Mouse (Mus musculus) intestine, embryonic 14.5 days (tissue): ENCODE results near the gene Tmem178. TPM values are rescaled to one million over a fixed set of nuclear protein-coding genes. Genes with fewer than 3 reads are reported as not detected.
A peak's percentile ranks its signal among the peaks of the same experiment; 100 is the strongest.

Source experiments
- ATAC-seq: fragments of 200-750 bp; cut with Nextera tagmentation; replicated peaks from 2 replicates; pipeline ENCODE4 v1.8.0; 2017; ENCODE audit warnings: low read depth, moderate number of reproducible peaks, moderate TSS enrichment, moderate library complexity; ENCODE audit not compliant: low FRiP score, low TSS enrichment
- DNase-seq: peaks from one replicate; pipeline ENCODE4 v3.0.0-alpha.2; 2018; ENCODE audit warnings: low spot score
- H3K27ac ChIP-seq: fragments of 300-500 bp; sonication (generic); 2 replicates; pipeline ENCODE4 v1.5.1; 2014; ENCODE audit warnings: low read depth, mild to moderate bottlenecking, control low read depth
- H3K27me3 ChIP-seq: fragments of 300-500 bp; sonication (generic); replicated peaks from 2 replicates; pipeline ENCODE4 v1.6.1; 2014; ENCODE audit warnings: low read length, control low read depth; ENCODE audit not compliant: control insufficient read depth, insufficient read depth
- H3K36me3 ChIP-seq: fragments of 300-500 bp; sonication (generic); 2 replicates; pipeline ENCODE4 v1.6.1; 2014; ENCODE audit warnings: low read length, control low read depth; ENCODE audit not compliant: control insufficient read depth, insufficient read depth
- H3K4me1 ChIP-seq: fragments of 300-500 bp; sonication (generic); replicated peaks from 2 replicates; pipeline ENCODE4 v1.6.1; 2014; ENCODE audit warnings: low read length, control low read depth, mixed read lengths; ENCODE audit not compliant: control insufficient read depth, insufficient read depth
- H3K4me2 ChIP-seq: fragments of 300-500 bp; sonication (generic); 2 replicates; pipeline ENCODE4 v1.6.1; 2014; ENCODE audit warnings: low read length
- H3K4me3 ChIP-seq: fragments of 300-500 bp; sonication (generic); 2 replicates; pipeline ENCODE4 v1.5.1; 2014; ENCODE audit warnings: low read depth, low read length, control low read depth, mixed read lengths
- H3K9ac ChIP-seq: fragments of 300-500 bp; sonication (generic); 2 replicates; pipeline ENCODE4 v1.6.1; 2014; ENCODE audit warnings: mild to moderate bottlenecking, low read length
- H3K9me3 ChIP-seq: fragments of 300-500 bp; sonication (generic); 2 replicates; pipeline ENCODE4 v1.6.1; 2016; ENCODE audit warnings: low read length, control low read depth; ENCODE audit not compliant: control insufficient read depth
- WGBS: fragments of 180-500 bp; shearing (Covaris S2); extraction: QIAGEN DNeasy Blood & Tissue Kit; methylation state at CpG from one replicate; pipeline ENCODE4 v1.1.7; 2014; 5-methylcytosine and 5-hydroxymethylcytosine counted together
- polyA plus RNA-seq: library from polyadenylated mRNA; unstranded; fragments of >200 nt; fragmentation: Nextera tagmentation; extraction: Ambion mirVana; gene quantifications from 2 replicates; pipeline ENCODE4 v1.2.1, GENCODE M21; 2014

Tmem178 gene
- polyA plus RNA-seq, 1 experiment from 2014 or later: 4.1 TPM

- no peaks in the 10 kb centered on the region for H3K27me3 ChIP-seq
- no peak overlapping the region for H3K4me3 ChIP-seq
- H3K4me1 ChIP-seq: peaks cover 8% of the 10 kb centered on the region; the same call in 1 of the 2 replicates
- 47% methylated on average over 18 of the region's 18 CpGs for WGBS
- ATAC-seq: 0 out of 2 replicates have a peak, but pooled peaks have one; percentile 38
- no peaks in the 10 kb centered on the region for H3K9me3 ChIP-seq
- H3K36me3 ChIP-seq: no peaks in the 10 kb centered on the region
- H3K27ac ChIP-seq: peak overlapping the region; percentile 35; the same call in 1 of the 2 replicates
- H3K4me2 ChIP-seq: peak overlapping the region; percentile 5; the same call in 1 of the 2 replicates
- no peak overlapping the region for H3K9ac ChIP-seq
- DNase-seq: no peak
These were observed 66.6 kb downstream of the Tmem178 start for GRCm38 (mm10) chr17:81010844-81011685.

GRCm38 (mm10) chr17:81015814-81016447, 71.5 kb downstream of the Tmem178 start:
- ATAC-seq (peak; percentile 61; the same call in 1 of the 2 replicates), DNase-seq (no peak)
- 31% methylated on average over 4 of the region's 4 CpGs for WGBS
- no peak overlapping the region for H3K4me2 ChIP-seq
- no peak overlapping the region for H3K27ac ChIP-seq
- no peak overlapping the region for H3K4me3 ChIP-seq
- H3K9me3 ChIP-seq: no peaks in the 10 kb centered on the region
- H3K36me3 ChIP-seq: no peaks in the 10 kb centered on the region
- no peak overlapping the region for H3K9ac ChIP-seq
- H3K27me3 ChIP-seq: no peaks in the 10 kb centered on the region
- peaks cover 12% of the 10 kb centered on the region; the same call in 1 of the 2 replicates for H3K4me1 ChIP-seq

DNA sequence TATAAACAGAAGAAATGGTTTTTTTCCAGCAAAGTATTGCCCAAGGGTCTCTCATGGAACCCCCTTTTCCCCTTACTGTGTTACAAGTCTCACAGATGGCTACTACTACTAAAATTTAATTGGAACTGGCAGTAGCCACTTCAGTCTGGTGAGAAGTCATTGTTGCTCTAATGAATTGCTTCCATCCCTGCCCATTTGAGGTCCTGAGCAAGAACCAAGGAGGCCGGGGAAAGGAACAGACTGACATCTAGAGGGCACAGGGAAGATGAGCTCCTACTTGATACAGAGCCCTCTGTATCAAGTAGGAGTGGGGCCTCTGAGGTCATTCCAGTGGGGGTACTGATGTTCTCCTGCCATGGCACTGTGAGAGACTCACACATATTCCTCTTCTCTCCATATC, 72.7 kb downstream of the Tmem178 start:
- no peak for ATAC-seq
- 55% methylated on average over 1 of the region's 1 CpGs for WGBS
- no peak for DNase-seq
- H3K4me2 ChIP-seq: no peak overlapping the region
- no peak overlapping the region for H3K27ac ChIP-seq
- no peak overlapping the region for H3K9ac ChIP-seq
- H3K27me3 ChIP-seq: no peaks in the 10 kb centered on the region
- H3K36me3 ChIP-seq: no peaks in the 10 kb centered on the region
- H3K9me3 ChIP-seq: no peaks in the 10 kb centered on the region
- 0 out of 2 replicates have a peak, but pooled peaks cover 7% of the 10 kb centered on the region for H3K4me1 ChIP-seq
- H3K4me3 ChIP-seq: no peak overlapping the region

GRCm38 (mm10) chr17:81027331-81027730, 82.9 kb downstream of the Tmem178 start:
- no peaks in the 10 kb centered on the region for H3K4me1 ChIP-seq
- ATAC-seq (no peak), DNase-seq (no peak)
- 91% methylated on average over 6 of the region's 6 CpGs for WGBS
- peaks cover 69% of the 10 kb centered on the region for H3K36me3 ChIP-seq
- no peak overlapping the region for H3K27ac ChIP-seq
- H3K9ac ChIP-seq: no peak overlapping the region
- H3K4me2 ChIP-seq: no peak overlapping the region
- no peaks in the 10 kb centered on the region for H3K9me3 ChIP-seq
- no peaks in the 10 kb centered on the region for H3K27me3 ChIP-seq
- H3K4me3 ChIP-seq: no peak overlapping the region

GRCm38 (mm10) chr17:81031830-81032442, 87.5 kb downstream of the Tmem178 start:
- ATAC-seq: no peak
- peaks cover 71% of the 10 kb centered on the region for H3K36me3 ChIP-seq
- H3K9me3 ChIP-seq: no peaks in the 10 kb centered on the region
- no peak for DNase-seq
- H3K9ac ChIP-seq: no peak overlapping the region
- no peaks in the 10 kb centered on the region for H3K4me1 ChIP-seq
- H3K4me2 ChIP-seq: no peak overlapping the region
- WGBS: 94% methylated on average over 3 of the region's 3 CpGs
- H3K4me3 ChIP-seq: no peak overlapping the region
- H3K27ac ChIP-seq: no peak overlapping the region
- H3K27me3 ChIP-seq: no peaks in the 10 kb centered on the region

GRCm38 (mm10) chr17:81032957-81033356, 88.5 kb downstream of the Tmem178 start:
- 68% methylated on average over 2 of the region's 2 CpGs for WGBS
- H3K27ac ChIP-seq: no peak overlapping the region

DNA sequence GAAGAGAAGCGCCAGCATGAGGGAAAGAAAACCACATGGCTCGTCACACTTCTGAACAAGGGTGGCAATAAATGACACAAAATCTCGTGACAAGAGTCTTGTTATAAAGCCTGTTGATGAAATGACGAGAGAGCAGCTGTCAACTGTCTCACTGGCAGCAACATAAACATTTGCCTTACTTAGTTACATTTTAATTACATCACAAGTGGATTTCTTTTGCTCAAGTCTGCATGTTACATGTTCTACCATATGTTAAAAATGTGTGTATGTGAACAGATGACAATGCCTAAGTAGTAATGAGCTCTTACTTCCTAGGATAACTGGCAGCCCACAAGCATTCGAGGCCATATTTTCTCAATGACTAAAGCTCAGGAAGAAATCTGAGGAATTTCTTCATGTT, 90.9 kb downstream of the Tmem178 start:
- Histone ChIP-seq H3K36me3 (peaks cover 79% of the 10 kb centered on the region), H3K27me3 (no peaks in the 10 kb centered on the region), H3K9ac (no peak overlapping the region), H3K4me1 (no peaks in the 10 kb centered on the region), H3K27ac (no peak overlapping the region), H3K4me3 (no peak overlapping the region), H3K4me2 (no peak overlapping the region), H3K9me3 (no peaks in the 10 kb centered on the region)
- ATAC-seq (no peak), DNase-seq (no peak)
- 74% methylated on average over 5 of the region's 5 CpGs for WGBS

More at GRCm38 (mm10) chr17:81032957-81033356, 88.5 kb downstream of the Tmem178 start:
- DNase-seq: no peak
- Histone ChIP-seq H3K4me3 (no peak overlapping the region), H3K36me3 (peaks cover 76% of the 10 kb centered on the region), H3K27me3 (no peaks in the 10 kb centered on the region), H3K9ac (no peak overlapping the region), H3K4me2 (no peak overlapping the region), H3K4me1 (no peaks in the 10 kb centered on the region), H3K9me3 (no peaks in the 10 kb centered on the region)
- ATAC-seq: no peak

- no peaks in the 10 kb centered on the region for H3K4me1 ChIP-seq
- no peak overlapping the region for H3K4me2 ChIP-seq
- WGBS: 88% methylated on average over 2 of the region's 2 CpGs
- no peak overlapping the region for H3K27ac ChIP-seq
- H3K36me3 ChIP-seq: peaks cover 80% of the 10 kb centered on the region
- H3K27me3 ChIP-seq: no peaks in the 10 kb centered on the region
- ATAC-seq (no peak), DNase-seq (no peak)
- no peak overlapping the region for H3K9ac ChIP-seq
- H3K9me3 ChIP-seq: no peaks in the 10 kb centered on the region
- no peak overlapping the region for H3K4me3 ChIP-seq
These were observed 94.4 kb downstream of the Tmem178 start for GRCm38 (mm10) chr17:81038707-81039408.
